Mouse (Mus musculus): Measurements from ENCODE around the gene Rdh16. TPM values are rescaled to one million over a fixed set of nuclear protein-coding genes. Genes with fewer than 3 reads are reported as not detected.
"Not testable (repeated sequence)": the region's sequence is repeated elsewhere in the genome, so short reads cannot be mapped to it uniquely, and the experiment has no call there.

Rdh16 gene
- polyA plus RNA-seq, 1 experiment from 2014 or later, result not detected

DNA sequence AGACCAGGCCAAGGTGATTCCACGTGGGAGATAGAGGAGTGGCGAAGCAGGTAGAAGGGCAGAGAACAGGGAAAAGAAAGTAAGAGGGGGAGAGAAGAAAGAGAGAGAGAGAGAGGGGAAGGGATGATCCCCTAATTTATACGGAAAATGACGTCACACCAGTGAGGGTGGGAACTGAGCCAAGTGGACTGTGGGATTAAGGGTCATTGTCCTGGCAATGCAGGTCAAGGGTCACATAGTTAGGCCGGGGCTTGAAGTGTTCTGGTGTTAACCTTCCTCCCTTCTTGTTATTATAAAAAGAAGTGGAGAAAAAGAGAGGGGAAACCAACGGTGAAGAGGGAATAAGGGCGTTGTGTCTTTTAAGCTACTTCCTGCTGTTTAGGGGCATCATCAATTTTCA is 3.5 kb downstream of the Rdh16 start:
- Histone ChIP-seq H3K27ac (replicated peaks; ENCODE audit: low read depth, low read length) (no peak overlapping the region), H3K9me3 (replicated peaks; ENCODE audit: control insufficient read depth, low read length) (no peaks in the 10 kb centered on the region), H3K4me3 (ENCODE audit: low read depth, low read length) (no peak overlapping the region), H3K27me3 (ENCODE audit: control insufficient read depth, insufficient read depth, low read length) (no peaks in the 10 kb centered on the region), H3K9ac (replicated peaks; ENCODE audit: low read length) (no peak overlapping the region), H3K36me3 (replicated peaks; ENCODE audit: control insufficient read depth, insufficient read depth, low read depth, low read length) (no peaks in the 10 kb centered on the region), H3K4me1 (ENCODE audit: control insufficient read depth, insufficient read depth, low read length) (no peaks in the 10 kb centered on the region), H3K4me2 (ENCODE audit: low read depth, low read length) (no peak overlapping the region)
- DNase-seq (ENCODE audit: low spot score) (no peak), ATAC-seq (replicated peaks; ENCODE audit: insufficient number of reproducible peaks, low FRiP score, low TSS enrichment, low read depth) (no peak)
- 62% methylated on average over 7 of the region's 7 CpGs for WGBS

DNA sequence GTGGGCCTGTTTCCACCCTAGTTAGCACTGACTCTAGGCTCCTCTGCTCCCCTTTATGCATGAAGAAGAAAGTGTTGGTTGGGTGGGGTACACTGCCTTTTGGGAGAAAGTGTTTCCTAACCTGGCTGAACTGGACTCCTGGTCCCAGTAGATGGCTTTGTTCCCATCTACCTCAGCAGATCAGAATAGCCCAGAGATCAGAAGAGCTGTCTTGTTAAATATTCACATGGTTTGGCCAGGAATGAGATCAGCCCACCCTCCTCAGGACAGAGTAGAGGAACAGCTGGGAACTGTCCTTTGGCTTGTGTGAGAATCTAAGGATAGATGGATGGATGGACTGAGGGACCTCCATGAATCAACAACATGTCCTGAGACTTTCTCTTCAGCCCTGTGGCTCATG is 14.9 kb downstream of the Rdh16 start:
- no peaks in the 10 kb centered on the region for H3K27me3 ChIP-seq (ENCODE audit: control insufficient read depth, insufficient read depth, low read length)
- H3K27ac ChIP-seq (replicated peaks; ENCODE audit: low read depth, low read length), result no peak overlapping the region
- no peak overlapping the region for H3K4me3 ChIP-seq (ENCODE audit: low read depth, low read length)
- H3K9ac ChIP-seq (replicated peaks; ENCODE audit: low read length), result no peak overlapping the region
- H3K4me2 ChIP-seq (ENCODE audit: low read depth, low read length), result no peak overlapping the region
- H3K9me3 ChIP-seq (replicated peaks; ENCODE audit: control insufficient read depth, low read length), result no peaks in the 10 kb centered on the region
- DNase-seq (ENCODE audit: low spot score) (no peak), ATAC-seq (replicated peaks; ENCODE audit: insufficient number of reproducible peaks, low FRiP score, low TSS enrichment, low read depth) (no peak)
- no peaks in the 10 kb centered on the region for H3K36me3 ChIP-seq (replicated peaks; ENCODE audit: control insufficient read depth, insufficient read depth, low read depth, low read length)
- H3K4me1 ChIP-seq (ENCODE audit: control insufficient read depth, insufficient read depth, low read length), result no peaks in the 10 kb centered on the region

DNA sequence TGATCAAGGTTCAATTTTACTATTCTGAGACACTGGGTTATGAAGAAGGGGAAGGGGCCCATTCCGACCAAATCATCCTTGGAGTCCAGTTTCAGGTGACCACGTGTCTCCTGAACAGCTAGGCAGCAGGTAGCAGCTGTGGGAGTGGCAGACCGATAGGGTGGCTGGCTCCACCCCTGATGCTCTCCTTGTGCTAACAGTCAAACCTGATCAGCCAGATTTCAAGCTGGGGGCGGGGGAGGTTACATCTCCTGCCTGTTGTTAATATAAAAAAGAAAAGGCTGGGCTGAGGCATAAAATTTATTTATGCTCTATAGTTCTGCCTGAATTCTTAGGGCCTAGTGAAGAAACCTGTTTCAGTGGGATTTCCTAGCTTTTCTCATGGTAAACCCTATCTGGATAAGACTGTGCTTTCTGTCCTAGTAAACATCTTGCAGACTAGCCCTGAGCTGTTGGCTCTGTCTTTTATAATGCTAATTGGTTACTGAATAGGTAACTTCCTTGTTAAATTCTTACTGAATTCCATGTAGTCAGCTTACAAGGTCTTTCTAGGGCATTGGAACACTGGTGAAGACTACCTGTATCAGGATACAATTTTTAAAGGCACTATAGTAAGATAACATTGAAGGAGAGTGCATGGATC is 16.4 kb downstream of the Rdh16 start:
- H3K4me2 ChIP-seq (ENCODE audit: low read depth, low read length); H3K4me1 ChIP-seq (ENCODE audit: control insufficient read depth, insufficient read depth, low read length); H3K9me3 ChIP-seq (replicated peaks; ENCODE audit: control insufficient read depth, low read length); ATAC-seq (replicated peaks; ENCODE audit: insufficient number of reproducible peaks, low FRiP score, low TSS enrichment, low read depth); H3K36me3 ChIP-seq (replicated peaks; ENCODE audit: control insufficient read depth, insufficient read depth, low read depth, low read length); H3K9ac ChIP-seq (replicated peaks; ENCODE audit: low read length); H3K4me3 ChIP-seq (ENCODE audit: low read depth, low read length); H3K27me3 ChIP-seq (ENCODE audit: control insufficient read depth, insufficient read depth, low read length); H3K27ac ChIP-seq (replicated peaks; ENCODE audit: low read depth, low read length); DNase-seq (ENCODE audit: low spot score): not testable (repeated sequence)
- 67% methylated on average over 4 of the region's 4 CpGs for WGBS

DNA sequence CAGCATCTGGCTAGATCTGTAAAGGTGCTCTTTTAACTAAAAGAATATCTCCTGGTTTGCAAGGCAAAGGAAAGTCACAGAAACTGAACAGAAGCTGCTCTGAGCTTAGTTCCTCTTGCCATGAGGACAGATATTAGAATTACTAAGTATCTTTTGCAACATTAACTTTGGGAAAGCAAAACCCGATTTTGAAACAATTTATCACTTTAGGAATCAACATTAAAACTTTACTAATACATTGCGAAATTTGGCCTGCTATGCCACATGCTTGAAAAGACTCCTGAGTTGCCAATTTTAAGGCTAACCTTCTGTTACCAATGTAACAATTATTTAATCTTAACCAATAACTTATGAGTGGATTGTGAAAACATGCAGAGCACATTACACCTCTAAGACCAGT is 20.9 kb downstream of the Rdh16 start:
- 81% methylated on average over 2 of the region's 2 CpGs for WGBS
- not testable (repeated sequence) for H3K4me2 ChIP-seq (ENCODE audit: low read depth, low read length)

DNA sequence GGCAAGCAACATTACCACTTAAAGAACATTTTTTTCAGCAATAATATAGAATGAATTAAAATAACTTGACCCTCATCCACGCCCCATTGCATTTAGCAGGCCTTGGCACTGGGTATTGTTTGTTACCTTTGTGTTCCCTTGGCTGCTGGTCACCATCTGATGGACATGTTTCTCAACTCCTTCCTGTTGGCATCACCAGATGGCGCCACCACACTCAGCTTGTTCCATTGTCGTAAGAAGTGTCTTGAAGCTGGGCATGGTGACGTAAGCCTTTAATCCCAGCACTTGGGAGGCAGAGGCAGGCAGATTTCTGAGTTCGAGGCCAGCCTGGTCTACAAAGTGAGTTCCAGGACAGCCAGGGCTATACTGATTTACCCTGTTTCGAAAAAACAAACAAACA is 24.4 kb downstream of the Rdh16 start:
- DNase-seq (ENCODE audit: low spot score) (peak; percentile 18), ATAC-seq (replicated peaks; ENCODE audit: insufficient number of reproducible peaks, low FRiP score, low TSS enrichment, low read depth) (no peak)
- no peaks in the 10 kb centered on the region for H3K27me3 ChIP-seq (ENCODE audit: control insufficient read depth, insufficient read depth, low read length)
- no peaks in the 10 kb centered on the region for H3K4me1 ChIP-seq (ENCODE audit: control insufficient read depth, insufficient read depth, low read length)
- no peak overlapping the region for H3K27ac ChIP-seq (replicated peaks; ENCODE audit: low read depth, low read length)
- H3K9me3 ChIP-seq (replicated peaks; ENCODE audit: control insufficient read depth, low read length), result no peaks in the 10 kb centered on the region
- WGBS, result 76% methylated on average over 6 of the region's 6 CpGs
- H3K36me3 ChIP-seq (replicated peaks; ENCODE audit: control insufficient read depth, insufficient read depth, low read depth, low read length), result no peaks in the 10 kb centered on the region
- H3K4me3 ChIP-seq (ENCODE audit: low read depth, low read length), result no peak overlapping the region
- no peak overlapping the region for H3K4me2 ChIP-seq (ENCODE audit: low read depth, low read length)
- H3K9ac ChIP-seq (replicated peaks; ENCODE audit: low read length), result no peak overlapping the region

More for the DNA sequence above, 20.9 kb downstream of the Rdh16 start:
- H3K36me3 ChIP-seq (replicated peaks; ENCODE audit: control insufficient read depth, insufficient read depth, low read depth, low read length); H3K4me1 ChIP-seq (ENCODE audit: control insufficient read depth, insufficient read depth, low read length); H3K27ac ChIP-seq (replicated peaks; ENCODE audit: low read depth, low read length); H3K27me3 ChIP-seq (ENCODE audit: control insufficient read depth, insufficient read depth, low read length); H3K9me3 ChIP-seq (replicated peaks; ENCODE audit: control insufficient read depth, low read length); H3K9ac ChIP-seq (replicated peaks; ENCODE audit: low read length); DNase-seq (ENCODE audit: low spot score); ATAC-seq (replicated peaks; ENCODE audit: insufficient number of reproducible peaks, low FRiP score, low TSS enrichment, low read depth); H3K4me3 ChIP-seq (ENCODE audit: low read depth, low read length): not testable (repeated sequence)

DNA sequence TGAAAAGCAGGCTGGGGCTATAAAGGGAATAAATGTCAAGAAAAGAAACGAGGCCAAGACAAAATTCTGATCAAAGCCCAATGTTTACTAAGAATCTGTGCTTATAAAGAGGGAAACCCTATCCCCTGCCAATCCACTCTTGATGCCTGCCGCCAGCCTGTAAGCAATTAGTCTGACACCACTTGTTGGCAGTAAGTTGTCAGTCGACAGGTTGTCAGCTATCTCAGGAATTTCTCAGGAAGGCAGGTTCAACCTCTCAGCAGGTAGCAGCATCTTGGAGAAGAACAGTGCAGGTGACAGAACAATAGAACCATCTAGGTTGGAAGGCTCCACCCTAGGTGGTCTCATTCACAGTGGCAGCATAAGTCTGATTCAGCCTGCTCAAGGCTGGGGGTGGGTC is 28.2 kb downstream of the Rdh16 start:
- 61% methylated on average over 3 of the region's 3 CpGs for WGBS
- Histone ChIP-seq H3K36me3 (replicated peaks; ENCODE audit: control insufficient read depth, insufficient read depth, low read depth, low read length) (no peaks in the 10 kb centered on the region), H3K9me3 (replicated peaks; ENCODE audit: control insufficient read depth, low read length) (no peaks in the 10 kb centered on the region), H3K4me3 (ENCODE audit: low read depth, low read length) (no peak overlapping the region), H3K27ac (replicated peaks; ENCODE audit: low read depth, low read length) (no peak overlapping the region), H3K9ac (replicated peaks; ENCODE audit: low read length) (no peak overlapping the region), H3K27me3 (ENCODE audit: control insufficient read depth, insufficient read depth, low read length) (no peaks in the 10 kb centered on the region), H3K4me2 (ENCODE audit: low read depth, low read length) (no peak overlapping the region), H3K4me1 (ENCODE audit: control insufficient read depth, insufficient read depth, low read length) (no peaks in the 10 kb centered on the region)
- DNase-seq (ENCODE audit: low spot score), result no peak
- no peak for ATAC-seq (replicated peaks; ENCODE audit: insufficient number of reproducible peaks, low FRiP score, low TSS enrichment, low read depth)

DNA sequence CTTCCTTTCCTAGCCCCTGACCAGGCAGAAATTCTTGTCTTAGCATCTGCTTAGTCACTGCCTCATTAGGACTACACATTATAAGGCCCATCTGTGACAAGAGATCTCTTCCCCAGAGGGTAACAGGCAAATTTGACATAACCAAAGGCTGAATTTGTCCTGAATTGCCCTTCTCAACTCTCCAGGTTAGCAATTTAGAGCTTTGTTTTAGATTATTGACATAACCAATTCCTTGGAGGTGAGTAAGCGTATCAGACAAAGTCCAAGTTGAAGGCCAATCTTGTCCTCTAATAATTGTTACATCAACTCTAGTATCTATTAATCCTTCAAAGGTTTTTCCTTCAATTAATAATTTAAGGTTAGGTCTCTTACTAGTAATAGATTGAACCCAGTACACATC is 33.2 kb downstream of the Rdh16 start:
- ATAC-seq (replicated peaks; ENCODE audit: insufficient number of reproducible peaks, low FRiP score, low TSS enrichment, low read depth), result not testable (repeated sequence)
- 95% methylated on average over 1 of the region's 1 CpGs for WGBS

DNA sequence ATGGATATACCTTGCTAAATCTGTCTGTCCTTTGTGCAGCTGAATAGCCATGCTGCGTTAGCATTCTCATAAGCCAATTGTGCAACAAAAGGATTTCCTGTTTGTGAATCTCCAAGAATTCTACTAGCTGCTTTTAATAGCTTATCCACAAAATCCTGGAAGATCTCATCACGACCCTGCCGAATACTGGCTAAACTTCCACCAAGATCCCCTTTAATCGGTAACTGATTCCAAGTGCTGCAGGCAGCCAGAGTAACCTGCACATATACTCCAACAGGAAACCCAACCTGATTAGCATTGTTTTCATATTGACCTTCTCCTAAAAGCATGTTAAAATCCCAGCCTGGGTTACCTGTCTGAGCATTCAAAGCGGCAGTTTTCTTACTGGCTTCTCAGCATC is 34.3 kb downstream of the Rdh16 start:
- DNase-seq (ENCODE audit: low spot score) (no peak), ATAC-seq (replicated peaks; ENCODE audit: insufficient number of reproducible peaks, low FRiP score, low TSS enrichment, low read depth) (no peak)
- Histone ChIP-seq H3K4me3 (ENCODE audit: low read depth, low read length) (no peak overlapping the region), H3K4me2 (ENCODE audit: low read depth, low read length) (no peak overlapping the region), H3K36me3 (replicated peaks; ENCODE audit: control insufficient read depth, insufficient read depth, low read depth, low read length) (no peaks in the 10 kb centered on the region), H3K27ac (replicated peaks; ENCODE audit: low read depth, low read length) (no peak overlapping the region), H3K9me3 (replicated peaks; ENCODE audit: control insufficient read depth, low read length) (no peaks in the 10 kb centered on the region), H3K27me3 (ENCODE audit: control insufficient read depth, insufficient read depth, low read length) (no peaks in the 10 kb centered on the region), H3K9ac (replicated peaks; ENCODE audit: low read length) (no peak overlapping the region), H3K4me1 (ENCODE audit: control insufficient read depth, insufficient read depth, low read length) (no peaks in the 10 kb centered on the region)
- WGBS, result 91% methylated on average over 5 of the region's 5 CpGs

More for the DNA sequence above, 33.2 kb downstream of the Rdh16 start:
- not testable (repeated sequence) for H3K4me3 ChIP-seq (ENCODE audit: low read depth, low read length); H3K4me2 ChIP-seq (ENCODE audit: low read depth, low read length); H3K27ac ChIP-seq (replicated peaks; ENCODE audit: low read depth, low read length); H3K4me1 ChIP-seq (ENCODE audit: control insufficient read depth, insufficient read depth, low read length); H3K27me3 ChIP-seq (ENCODE audit: control insufficient read depth, insufficient read depth, low read length); H3K9me3 ChIP-seq (replicated peaks; ENCODE audit: control insufficient read depth, low read length); H3K9ac ChIP-seq (replicated peaks; ENCODE audit: low read length); DNase-seq (ENCODE audit: low spot score); H3K36me3 ChIP-seq (replicated peaks; ENCODE audit: control insufficient read depth, insufficient read depth, low read depth, low read length)
